Mouse (Mus musculus) embryo, embryonic 10.5 days (tissue): ENCODE measurements at regions not wholly inside any gene's neighbourhood (a gene's known extent, or its start where the extent isn't known, plus 50 kb on each side); places are given as distances from the start of the nearest gene placed in this dataset.
A peak's percentile ranks its signal among the peaks of the same experiment; 100 is the strongest.

Source experiments
- DNase-seq: peaks from one replicate; pipeline ENCODE4 v3.0.0-alpha.2; 2015; ENCODE audit warnings: low spot score

DNA sequence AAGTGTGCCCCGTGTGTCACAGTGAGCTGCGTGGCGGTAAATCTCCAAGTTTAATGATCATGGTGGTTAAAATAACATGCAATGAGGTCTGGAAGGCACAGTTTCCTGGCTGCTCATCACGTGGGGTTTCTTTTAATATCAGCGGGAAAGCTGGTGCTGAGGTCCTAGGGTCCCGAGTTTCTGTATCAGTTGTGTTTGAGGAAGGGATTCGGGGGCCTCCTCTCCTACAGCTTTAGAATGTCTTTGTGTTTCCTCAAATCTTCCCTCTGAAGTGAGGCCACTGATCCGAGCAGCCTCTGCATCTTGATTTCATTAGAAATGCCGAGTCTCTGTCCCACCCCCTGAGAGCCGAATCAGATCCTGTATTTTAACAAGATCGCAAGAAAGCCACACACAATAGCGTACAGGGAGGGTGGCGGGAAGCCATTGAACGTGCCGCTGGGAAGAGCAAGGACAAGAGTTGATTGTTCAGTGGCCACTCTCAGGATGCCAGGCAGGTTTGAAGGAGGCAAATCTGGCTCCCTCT is 215.5 kb downstream of the Ppp4r2 start:
- DNase-seq = peak; percentile 62

DNA sequence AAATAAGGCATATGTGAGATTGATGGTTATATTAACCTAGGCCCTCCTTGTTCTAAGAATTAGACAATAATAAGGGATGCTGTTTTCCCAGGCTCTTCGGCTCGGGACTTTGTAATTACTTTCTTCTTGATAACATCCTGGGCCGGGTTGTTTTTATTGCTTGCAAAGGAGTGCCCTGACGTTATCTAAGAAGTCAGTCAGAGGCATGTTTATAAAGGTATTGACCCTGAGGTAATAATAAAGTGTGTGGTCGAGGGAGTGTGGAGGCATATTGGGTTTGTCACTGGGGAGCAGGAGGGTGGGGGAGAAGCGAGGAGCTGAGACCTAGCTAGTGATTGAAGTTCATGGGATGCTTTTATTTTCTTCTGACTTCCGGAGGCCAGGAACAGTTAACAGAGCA is 221.5 kb downstream of the Ppp4r2 start:
- no peak for DNase-seq

DNA sequence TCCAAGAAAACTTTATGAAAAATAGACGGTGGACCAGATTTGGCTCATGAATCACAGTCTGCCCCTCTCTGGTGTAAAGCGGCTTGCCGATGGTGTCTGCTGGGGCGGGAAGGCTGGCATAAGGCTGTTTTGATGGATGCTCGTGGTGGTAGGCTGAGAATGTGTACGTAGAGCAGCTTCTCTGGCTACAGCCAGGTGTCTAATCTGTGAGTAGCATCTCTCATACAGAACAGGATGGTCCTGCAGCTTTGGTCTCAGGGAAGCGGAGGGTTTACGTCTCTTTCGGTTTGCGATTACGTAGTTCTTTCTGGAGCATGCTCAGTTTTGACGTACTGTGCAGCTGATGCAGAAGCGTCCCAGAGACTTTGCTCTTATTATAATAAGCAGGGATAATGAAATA is 222.9 kb downstream of the Ppp4r2 start:
- DNase-seq = no peak

DNA sequence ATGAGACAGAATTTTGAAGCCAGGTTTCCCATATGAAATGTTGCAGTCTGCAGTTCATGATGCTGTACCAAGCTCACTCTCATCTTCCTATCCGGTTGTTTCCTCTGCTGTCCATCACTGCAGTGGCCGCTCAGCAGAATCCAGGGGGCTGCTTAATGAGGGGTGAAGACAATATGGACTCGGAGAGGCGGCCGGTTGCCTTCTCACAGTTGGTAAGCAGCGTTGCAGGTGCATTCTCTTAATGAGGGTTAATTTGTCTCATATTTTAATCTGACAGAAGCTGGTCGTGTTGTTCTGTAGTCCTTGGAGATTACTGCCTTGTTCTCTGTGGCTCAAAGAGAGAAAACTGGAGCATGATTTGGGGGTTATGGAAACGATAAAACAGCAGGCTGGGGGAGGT is 225.6 kb downstream of the Ppp4r2 start:
- no peak for DNase-seq

DNA sequence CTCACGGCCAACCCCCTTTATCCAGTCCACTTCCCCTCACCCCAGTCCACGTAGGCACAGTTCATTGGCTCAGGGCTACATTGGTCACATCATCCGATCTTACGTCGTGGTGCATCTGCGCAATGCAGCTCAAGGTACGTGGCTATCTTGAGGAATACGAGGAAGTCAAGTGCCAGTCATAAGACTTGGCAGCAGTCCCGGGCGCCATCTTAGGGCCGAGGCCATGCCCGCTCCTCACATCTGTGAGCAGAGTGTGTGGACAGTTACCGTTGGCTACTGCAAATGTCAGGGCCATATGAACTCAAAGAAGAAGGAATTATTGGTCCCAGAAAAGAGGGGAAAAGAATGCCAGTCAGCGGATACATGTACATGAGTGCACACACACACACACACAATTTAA is 228.8 kb downstream of the Ppp4r2 start:
- DNase-seq = no peak

DNA sequence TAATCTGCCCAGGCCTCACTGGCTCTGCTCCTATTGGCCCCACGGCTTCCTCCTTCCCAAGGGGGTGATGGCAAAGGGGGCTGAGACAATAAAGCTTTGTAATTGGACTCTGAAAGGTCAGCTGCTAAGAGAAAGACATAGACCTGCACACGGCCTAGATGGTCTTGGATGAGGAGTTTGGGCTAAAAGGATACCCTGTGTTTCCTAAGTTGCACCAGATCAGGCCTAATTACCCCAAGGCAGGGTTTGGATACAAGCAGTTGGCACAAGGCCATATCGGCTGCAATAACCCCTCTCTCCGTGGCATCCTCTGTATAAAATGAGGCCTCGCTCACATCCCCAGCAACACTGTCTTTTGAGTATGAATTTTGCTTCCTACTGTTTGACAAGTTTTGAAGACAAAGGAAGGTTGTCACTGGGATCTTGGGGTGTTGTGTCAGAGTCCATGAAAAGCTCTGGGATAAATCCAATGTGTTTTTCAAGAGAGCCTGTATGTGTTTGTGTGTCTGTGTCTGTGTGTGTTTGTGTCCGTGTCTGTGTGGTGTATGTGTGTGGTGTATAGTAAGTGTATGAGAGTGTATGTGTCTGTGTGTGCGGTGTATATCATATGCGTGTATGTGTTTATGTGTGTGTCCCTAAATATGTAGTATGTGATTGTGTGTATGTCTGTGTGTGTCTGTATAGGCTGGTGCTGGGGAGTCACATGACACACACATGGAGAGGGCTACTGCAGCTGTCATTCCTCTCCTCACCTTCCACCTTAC is 242.5 kb downstream of the Ppp4r2 start:
- DNase-seq = no peak

DNA sequence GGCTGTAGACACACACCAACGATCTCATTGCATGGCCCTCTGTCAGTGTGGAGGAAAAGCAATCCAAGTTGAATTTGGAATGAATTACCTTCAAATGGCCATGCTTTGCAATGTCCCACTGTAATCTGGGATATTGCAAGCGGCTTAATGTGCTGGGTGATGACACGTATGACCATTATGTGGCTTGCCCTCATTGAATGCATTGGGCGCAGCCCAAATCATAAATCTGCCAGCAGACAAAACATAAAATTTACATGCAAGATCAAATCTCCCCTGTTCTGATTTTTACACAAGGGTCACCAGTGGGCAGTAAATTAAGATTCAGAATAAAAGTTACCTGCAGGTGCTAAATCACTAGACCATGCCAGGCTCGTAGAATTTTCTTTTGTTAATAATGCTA is 244.9 kb downstream of the Ppp4r2 start:
- no peak for DNase-seq

DNA sequence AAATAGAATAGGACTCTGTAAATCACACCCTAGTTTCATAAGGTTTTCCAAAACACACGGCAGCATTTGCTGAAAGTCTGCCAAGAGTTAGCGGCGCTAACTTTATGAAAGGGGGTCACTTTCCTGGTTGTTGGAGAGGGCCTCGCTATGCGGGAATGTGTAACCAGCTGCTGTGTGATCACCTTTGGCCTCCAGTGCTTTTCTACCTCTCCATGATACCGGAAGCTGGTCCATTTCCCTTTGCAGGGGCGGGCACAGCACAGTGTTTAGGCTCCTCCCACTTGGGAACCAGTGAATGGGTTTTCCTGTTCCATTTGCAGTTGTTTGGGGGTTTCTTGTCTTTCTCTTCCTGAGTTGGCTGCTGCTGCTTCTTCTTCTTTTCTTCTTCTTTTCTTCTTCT is 250.3 kb downstream of the Ppp4r2 start:
- DNase-seq = peak; percentile 26

DNA sequence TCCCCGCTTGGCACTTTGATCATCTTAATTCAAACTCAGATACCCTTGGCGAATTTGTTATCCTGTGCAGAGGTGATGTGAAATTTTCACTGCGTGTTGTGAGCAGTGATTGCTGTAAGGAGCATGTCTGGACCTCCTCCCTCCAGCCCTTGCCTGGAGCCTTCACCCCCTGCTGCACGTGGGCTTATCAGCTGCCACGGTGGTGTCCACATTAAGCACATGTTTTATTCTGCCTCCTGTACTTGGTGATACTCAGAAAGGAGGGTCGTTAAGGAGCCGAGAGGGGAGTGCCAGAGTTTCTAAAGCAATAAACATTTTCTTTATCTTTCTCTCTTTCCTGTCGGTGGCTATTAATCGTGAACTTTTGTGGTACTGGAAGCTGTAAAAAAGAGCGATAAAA is 258.8 kb downstream of the Ppp4r2 start:
- no peak for DNase-seq
